Mouse (Mus musculus): ENCODE measurements around the gene Ramp2.
A peak's percentile ranks its signal among the peaks of the same experiment; 100 is the strongest.

Gene Ramp2

DNA sequence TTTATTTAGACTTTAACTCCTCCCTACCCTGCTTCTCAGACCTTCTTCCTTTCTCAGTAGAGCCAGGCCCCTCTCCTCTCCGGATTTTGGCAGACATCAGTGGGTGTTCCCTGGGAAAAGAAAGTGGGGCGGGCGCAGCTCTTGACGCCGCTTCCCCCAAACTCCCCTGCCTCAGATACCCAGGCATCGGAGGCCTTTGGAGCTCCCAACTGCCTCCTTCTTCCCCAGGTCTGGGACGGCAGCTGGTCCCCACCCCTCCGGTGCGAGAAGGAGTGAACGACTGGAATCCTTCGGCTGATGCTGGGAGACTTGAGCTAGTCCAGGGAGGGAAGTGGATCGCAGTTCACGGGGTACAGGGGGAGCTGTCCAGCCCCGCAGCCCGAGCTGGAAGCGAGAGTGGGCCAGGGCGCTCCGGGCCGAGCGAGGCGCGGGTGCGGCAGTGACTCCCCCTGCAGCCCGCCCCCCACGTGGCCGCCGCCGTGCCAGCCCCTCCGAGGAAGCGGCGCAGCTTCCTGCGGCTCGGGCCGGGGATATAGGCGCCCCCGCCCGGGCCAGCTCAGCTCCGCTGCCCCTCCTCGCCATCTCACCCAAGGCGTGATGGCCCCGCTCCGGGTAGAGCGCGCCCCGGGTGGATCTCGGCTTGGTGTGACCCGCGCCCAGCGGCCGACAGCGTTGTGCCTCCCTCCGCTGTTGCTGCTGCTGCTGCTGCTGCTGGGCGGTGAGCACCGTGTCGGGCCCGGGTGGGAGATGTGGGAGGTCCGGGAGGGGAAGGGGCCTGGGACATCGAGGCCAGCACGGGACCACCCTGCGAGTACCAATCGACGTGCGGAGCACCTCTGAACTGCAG, at the start of gene Ramp2:
Gene Ramp2 (plus strand): TSS at position 174 of the 847 bp plus-strand sequence.
- no peak for DNase-seq (ENCODE audit: low read depth, low spot score)

DNA sequence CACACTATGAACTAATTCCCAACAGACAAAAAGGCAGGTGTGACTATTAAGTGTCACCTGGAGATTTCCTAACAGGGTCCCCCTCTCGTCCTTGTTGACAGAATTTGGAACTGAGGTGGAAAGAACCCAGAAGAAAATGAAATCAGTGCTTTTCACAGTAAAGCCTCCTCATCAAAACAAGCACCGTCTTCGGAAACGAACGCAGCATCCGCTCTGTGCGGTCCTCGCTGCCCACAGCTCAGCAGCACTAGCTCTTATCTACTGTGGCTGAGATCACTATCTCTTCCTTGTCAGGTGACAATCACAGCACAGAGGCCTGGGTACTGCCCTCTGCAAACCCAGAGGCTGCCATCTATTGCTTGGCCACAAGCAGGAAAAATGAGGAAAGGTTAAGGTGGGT, 49.7 kb upstream of the Ramp2 start:
- DNase-seq (ENCODE audit: low read depth, low spot score): no peak

DNA sequence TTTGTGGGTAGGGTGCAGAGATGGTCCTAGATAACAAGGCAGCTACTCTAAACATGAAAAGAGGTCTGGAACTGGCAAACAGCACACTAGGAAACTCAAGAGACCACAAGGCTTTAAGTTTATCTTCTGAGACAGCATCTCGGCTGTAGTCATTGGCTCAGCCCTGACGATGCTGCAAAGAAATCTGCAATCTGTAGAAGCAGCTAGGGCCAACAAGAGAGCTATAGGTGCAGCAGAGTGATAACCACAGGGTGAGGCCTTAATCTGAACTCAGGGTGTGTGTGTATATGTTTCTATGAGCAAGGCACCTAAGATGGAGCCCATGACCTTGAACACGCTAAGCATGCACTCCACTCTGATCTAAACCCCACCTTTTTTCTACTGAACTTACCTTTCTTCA, 46.3 kb upstream of the Ramp2 start:
- DNase-seq (ENCODE audit: low read depth, low spot score): no peak

DNA sequence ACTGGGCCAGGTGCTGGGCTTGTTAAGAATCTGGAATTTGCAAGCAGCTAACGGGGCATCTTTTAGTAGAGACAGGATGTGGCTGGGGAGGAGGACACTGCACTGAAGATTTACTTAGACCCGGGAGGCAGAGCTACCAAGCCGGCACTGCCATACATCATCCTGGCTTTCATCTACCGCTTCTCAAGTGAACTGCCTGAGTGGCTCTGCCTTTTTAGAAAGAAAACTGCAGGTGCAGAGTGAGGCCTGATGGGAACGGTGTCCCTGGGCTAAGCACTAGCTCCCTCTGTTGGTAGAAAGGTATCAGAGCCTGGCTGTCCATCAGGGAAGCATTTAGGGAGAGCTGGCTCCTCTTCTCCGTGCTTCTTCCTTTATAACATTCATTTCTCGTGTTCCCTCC, 44.8 kb upstream of the Ramp2 start:
- DNase-seq (ENCODE audit: low read depth, low spot score): no peak

DNA sequence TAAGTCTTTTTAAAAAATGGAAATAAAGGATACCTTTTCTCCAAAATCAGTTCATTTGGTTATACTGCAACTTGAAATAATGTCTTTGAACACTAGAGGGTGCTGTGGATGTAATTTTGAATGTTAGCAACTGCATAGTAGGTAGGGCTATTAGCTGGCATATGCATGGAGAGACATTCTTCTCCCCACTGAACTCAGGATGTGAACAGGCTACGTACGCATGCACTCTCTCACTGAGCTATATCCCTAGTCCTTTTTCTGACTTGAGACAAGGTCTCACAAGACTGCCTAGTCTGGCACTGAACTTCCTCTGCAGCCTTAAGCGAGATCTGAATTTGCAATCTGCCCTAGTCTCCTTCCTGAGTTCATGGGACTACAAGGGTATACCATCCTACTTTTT, 33.9 kb upstream of the Ramp2 start:
- peak; percentile 64 for DNase-seq (ENCODE audit: low read depth, low spot score)

DNA sequence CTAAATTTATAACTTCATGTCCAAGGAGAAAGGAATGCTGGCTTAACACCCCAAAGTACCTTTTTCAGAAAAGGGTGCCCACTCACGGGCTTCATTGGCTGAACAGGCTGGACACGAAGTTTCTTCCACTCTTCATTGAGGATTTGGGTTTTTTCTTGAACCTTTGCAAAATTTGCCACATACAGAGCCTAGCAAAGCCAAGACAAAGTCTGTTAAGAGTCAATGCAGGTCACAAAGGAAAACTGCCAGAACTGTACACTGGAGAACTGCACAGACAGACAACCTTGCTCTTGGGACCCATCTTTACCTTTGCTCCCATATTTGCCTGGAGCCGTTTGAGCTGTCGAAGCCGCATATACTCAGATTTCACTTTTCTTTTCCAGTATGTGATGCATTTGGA, 28.9 kb upstream of the Ramp2 start:
- DNase-seq (ENCODE audit: low read depth, low spot score): no peak

DNA sequence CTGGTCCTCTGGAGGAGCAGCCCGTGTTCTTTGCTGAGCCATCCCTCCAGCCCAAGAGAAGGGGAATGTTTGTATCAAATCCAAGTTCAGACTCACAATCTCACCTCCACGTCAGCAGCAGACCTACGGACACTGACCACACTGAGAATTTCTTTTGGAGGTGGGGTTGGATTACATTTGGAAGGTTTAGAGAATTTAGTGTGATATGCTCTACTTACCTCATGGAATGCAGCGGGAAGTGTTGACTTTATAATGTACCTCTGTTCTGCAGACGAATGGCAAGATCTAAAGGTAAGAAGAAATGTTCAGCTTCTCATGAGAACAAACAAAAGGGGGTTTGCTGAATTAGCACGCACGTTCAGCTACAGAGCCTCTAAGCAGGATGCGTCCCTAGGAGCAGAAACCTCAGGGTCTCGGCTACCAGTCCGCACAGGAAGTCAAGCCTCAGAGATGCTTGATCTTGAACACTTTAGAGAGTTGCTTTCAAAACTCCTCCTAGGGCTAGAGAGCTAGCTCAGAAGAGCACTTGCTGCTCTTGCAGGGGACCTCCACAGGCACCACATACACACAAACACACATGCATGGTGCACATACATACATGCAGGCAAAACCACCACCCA, 27.3 kb upstream of the Ramp2 start:
- no peak for DNase-seq (ENCODE audit: low read depth, low spot score)

DNA sequence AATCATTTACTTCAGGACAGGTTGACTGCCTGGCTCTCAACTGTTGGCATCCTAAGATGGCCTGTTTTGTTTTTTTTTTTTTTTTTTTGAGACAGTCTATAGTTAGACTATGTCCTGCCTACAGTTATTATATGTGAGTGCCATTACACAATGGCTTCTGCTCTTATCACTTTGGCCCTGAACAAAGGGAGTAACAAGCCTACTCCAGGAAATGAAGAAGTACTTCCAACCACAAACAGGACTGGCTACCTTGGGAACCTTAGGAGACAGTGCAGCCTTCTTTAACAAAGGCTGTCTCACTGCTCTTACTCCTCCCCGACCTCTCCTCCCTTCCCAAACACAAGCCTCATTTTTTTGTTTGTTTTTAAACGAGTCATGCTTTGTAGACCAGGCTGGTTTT, 25.0 kb upstream of the Ramp2 start:
- no peak for DNase-seq (ENCODE audit: low read depth, low spot score)

DNA sequence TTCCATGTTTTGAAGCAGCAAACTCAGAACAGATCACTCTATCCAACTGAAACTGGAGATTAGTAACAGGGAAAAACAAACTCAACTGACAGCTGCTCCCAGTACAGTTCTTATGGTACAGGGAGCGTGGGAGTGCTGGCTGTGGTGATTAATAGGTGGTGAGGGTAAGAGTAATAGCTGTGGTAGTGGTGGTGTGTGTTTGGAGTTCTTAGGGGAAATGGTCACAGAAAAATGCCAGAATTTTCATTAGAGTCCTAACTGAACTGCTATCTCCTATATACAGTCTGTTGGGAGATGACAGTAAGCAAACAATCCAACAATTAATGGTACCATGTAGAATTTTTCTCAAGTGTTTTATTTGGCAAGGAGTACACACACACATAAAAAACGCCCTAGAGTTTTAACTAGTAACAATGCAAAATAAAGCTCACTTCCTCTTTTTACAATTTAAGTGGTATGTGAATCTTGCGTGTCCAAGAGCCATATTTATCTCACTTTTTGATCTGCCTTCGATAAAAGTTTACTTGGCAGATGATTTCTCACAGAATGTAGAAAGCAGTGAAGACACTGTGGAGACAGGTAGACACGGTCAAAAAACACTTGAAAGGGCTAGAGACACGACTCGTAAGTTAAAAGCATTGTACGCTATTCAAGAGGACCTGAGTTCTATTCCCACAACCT, 24.4 kb upstream of the Ramp2 start:
- no peak for DNase-seq (ENCODE audit: low read depth, low spot score)

DNA sequence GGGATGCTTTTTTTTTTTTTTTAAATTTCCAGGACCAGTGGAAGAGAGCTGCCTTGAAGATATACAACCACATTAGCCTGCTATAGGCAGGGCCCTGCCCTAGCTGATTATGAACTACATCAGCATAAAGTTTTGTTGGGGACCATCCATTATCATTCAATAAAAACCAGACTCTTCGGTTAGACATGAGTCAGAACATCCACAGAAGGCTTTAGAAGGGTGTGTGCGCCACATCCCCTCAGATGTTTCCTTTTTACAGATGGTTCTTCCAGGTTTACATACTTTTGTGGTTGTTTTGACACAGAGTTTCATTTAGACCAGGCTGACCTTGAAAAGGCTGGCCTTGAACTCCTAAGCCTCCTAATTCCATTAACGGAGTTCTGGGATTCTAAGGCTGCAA, 21.5 kb upstream of the Ramp2 start:
- no peak for DNase-seq (ENCODE audit: low read depth, low spot score)

DNA sequence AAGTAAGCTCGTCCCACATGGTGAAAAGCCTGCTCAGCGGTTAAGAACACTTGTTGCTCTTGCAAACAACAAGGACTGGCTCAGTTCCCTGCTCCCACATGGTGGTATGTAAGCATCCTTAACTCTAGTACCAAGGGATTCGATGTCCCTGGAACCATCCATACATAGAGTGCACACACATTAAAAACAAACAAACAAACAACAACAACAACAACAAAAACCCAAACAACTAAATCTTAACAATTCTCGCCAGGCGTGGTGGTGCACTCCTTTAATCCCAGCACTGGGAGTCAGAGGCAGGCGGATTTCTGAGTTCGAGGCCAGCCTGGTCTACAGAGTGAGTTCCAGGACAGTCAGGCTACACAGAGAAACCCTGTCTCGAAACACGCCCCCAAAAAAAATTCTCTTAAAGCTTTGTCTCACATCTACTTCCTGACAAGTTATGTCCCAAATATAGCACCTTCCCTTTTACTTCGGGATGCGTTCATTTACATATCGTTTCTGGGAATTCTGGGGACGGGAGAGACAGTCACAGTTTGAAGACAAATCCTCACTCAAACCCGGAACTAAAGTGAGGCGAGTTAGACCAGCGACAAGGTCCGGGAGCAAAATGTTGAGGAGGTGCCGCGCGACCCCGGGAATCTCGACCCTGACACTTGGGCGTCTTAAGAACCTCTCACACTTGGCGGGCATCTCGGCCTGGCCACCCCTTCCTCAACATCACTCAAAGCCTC, 20.3 kb upstream of the Ramp2 start:
- DNase-seq (ENCODE audit: low read depth, low spot score): no peak

DNA sequence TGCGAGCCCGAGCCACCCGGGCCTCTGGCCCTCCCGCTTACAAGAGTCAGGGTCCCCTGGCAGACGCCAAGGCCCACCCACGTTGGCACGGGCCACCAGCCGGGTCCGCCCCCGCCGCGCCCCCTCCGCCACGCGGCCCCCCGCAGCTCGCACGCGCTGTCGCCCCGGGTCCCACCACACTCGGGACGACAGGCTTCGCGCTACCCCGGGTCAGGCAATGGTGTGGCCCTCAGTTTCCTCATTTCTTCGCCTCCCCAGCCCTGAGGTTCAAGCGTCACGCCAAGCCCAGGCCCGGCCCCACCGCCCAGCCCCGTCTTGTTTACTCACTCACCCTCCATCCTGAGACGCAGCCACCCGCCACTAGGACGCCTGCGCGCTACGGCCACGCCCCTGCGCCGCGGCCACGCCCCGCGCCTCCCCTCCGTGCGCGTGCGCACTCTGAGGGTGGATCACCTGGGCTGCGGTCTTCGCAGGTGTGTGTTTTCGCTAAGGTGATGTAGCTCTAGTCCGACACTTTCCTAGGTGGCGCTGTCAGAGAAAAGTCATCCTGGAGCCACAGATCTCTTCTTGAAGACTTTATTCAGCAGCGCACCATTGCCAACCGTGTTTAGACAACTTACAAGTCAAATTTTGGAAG, 19.6 kb upstream of the Ramp2 start, which contains the start of gene Ezh1:
Gene Ezh1 (minus strand): TSS at position 399 of the 637 bp plus-strand sequence.
- DNase-seq (ENCODE audit: low read depth, low spot score): peak; percentile 74

DNA sequence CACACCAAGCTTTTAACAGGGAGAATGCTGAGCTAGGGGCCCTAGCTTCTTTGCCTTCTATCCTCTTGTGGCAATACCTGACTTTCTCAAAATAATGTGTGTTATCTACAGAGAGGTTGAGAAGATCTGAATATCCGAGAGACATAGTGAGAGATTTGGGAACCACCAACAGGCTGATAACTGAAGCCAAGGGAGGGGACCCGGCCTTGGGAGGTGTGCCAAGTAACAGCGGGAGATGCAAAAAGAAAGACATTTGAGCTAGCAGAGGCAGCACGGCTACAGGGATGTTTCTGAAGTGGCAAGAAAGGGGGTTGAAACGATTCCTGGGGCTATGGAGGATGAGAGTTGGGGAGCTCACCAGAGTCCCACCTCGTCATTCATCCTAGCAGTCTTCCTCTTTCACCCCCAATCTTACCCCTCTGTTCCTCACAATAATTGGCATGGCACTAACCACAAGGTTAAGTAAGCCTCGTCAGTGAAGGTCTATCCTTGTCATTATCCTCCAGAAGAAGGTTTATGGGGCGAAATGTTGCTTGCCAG, 16.4 kb upstream of the Ramp2 start:
- DNase-seq (ENCODE audit: low read depth, low spot score): peak; percentile 51

DNA sequence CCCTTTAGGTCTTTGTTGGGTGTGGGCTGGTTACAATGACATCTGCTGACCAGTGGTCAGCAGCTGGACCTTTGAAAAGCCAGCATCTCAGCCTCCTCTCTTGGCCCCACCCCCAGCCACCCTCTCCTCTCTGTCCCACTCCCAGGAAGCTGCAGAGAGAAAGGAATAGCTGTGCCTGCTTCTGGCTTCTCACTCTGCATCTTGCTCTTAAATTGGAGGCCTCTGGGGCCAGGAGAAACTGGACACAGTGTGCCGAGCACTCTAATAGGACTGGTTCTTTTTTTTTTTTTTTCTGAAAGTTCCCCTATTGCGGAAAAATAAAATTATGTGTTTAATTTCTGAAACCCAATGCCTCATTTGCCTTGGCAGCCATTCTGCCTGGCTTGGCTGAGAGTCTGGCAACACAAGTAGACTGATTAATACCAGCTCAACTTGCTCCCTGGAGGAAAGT, 15.7 kb upstream of the Ramp2 start:
- peak; percentile 89 for DNase-seq (ENCODE audit: low read depth, low spot score)

DNA sequence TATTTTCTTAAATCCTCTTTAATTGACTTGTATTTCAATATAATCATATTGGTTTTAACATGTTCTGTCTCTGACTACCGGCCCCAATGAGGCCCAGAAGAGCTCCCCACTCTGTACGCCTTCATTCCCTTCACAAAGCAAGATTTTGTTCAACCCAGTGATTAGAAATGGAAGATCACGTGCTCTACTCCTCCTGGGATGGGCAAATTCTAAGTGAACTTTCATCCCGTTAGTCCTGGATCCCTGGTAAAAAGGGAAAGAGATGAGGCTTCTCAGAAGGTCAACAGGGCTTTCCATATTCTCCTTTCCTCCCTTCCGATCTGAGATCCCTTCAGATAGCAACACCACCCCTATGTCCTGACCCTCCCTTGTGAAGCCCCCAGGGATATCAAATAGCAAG, 15.3 kb upstream of the Ramp2 start:
- DNase-seq (ENCODE audit: low read depth, low spot score): no peak

DNA sequence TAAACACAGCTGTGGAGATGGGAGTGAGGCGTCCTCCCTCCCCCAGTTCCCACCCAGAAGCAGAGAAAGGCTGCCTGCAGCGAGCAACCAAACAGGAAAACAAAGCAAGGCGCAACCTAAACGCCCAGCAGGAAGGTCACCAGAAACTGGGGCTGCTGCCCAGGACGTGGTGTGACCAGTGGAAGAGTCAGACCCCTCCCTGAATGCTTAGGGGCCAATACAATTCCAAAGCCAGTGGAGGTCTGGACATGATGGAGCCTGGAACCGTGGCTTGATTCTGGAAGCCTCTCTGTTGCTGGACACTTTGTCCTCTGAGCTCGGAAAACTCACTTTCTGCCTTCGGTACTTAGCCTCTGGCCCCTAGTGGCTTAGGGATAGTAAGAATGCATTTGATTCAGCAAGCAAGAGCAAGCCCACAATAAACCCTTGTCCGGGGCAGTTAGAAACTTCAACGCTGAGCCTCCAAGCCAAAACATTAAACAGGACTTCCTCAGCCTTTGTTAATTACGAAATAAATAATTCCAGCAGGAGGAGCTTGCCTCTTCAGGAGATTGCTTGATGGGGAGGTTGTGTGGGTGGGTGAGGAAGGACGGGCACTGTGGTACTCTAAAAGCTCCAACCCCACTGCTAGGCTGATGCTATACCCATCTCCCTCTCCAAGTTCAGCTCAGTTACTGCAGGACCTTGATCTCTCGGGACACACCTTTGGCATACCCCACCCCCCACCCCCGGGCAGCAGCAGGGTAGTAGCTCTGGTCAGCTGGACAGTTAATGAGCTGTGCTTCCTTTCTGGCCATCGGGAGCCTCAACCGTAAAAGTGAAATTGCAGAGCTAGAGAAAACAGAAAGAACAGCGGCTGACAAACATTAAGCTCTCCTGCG, 14.6 kb upstream of the Ramp2 start:
- peak; percentile 87 for DNase-seq (ENCODE audit: low read depth, low spot score)

DNA sequence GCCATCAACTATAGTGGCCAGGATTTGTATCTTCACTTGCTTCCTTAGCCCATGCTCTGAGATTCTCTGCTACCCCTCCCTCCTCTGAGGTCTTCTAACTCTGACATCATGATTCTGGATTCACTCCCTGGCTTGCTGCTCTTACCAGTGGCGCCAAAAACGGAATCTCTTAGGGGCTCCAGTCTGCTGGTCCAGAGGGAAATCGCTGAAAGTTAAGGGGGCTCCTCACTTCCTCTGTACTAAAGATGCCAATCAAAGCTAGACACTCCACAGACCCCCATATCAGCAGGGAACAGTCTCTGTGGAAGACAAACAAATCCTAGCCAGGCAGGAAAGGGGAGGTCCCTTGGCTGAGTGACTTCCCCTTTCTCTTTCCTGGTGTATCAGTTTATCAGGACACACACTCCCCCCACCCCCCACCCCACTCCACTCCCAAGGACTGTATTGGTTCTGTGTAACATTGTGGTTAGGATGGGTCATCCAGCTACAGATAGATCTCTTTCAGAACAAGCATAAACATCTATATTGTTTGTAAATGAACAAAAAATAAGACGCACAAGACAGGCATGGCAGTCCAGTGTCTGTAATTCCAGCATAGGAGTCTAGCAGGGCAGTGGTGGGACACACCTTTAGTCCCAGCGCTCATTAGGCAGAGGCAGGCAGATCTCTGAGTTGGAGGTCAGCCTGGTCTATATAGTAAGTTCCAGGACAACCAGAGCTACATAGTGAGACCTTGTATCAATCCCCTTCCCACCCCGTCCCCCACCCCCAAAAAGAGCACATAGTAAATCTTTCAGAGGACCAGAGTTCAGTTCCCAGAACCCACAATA, 13.6 kb upstream of the Ramp2 start:
- DNase-seq (ENCODE audit: low read depth, low spot score): peak; percentile 50

DNA sequence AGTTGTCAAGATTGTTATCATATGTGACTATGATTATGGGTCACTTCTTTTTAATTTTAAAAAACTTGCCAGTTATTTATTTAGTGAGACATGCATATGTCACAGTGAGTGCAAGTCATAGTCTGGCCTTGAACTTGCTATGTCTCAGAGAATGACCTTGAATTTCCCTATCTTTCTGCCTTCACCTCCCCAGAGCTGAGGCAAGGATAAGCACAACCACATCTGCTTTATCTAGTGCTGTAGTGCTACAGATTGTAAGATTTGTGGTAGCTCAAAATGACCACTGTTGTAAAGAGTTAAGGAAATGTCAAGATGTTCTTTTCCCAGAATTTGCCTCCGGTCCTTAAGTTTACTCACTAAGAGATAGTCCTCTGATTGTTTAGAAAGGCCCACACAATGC, 12.6 kb upstream of the Ramp2 start:
- DNase-seq (ENCODE audit: low read depth, low spot score): no peak

DNA sequence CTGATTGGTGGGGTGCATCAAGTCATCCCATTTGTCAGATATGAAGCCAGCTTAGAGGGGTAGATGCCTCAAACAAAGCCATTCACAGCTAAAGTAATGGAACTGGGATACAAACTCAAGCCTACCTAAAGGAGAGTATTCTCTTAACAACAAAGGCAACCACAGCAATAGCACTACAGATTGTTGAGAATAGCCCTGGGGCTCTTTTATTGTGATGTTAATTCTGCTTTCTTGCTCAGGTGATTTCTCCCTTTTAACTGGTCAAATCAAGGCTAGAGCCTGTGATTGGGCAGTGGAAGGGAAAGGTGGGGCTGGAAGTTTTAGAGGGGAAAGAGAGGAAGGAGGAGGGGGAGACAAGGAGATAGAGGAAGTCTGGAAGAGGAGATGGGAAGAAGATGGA, 11.7 kb upstream of the Ramp2 start:
- DNase-seq (ENCODE audit: low read depth, low spot score): no peak
